Mouse (Mus musculus): ENCODE measurements around the gene Ccdc86.

Gene Ccdc86

DNA sequence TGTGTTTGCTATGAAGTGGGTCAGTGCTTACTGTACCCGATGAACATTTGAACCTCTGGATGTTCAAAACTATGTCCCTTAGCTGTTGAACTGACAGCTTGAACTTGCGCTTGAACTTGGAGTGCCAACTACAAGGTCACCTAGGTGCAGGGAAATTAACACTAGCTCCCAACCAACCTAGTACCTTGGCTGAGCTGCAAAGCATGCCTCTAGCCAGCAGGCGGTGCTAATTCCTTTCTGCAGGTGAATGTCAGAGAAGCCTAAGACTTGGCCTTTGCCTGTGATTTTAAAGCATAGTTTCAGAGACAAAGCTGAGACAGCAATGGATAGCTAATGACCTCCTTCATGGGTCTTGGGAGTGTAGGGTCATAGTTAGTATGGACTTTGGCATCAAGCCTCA is 41.2 kb downstream of the Ccdc86 start:
- DNase-seq (ENCODE audit: low read depth), result peak; percentile 55

DNA sequence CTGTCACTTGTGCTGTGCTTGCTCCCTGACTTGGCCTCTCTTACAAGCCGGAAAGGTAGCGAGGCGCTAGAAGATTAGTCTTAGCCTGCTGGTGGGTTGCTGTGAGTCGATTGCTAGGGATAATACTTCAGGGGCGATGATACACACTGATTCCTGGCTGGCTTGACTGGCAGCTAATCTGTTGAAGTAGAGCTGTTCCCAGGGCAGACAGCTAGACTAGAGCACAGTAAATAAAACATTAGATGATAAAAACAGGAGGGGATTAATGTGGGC is 43.4 kb downstream of the Ccdc86 start:
- DNase-seq (ENCODE audit: low read depth), result no peak

DNA sequence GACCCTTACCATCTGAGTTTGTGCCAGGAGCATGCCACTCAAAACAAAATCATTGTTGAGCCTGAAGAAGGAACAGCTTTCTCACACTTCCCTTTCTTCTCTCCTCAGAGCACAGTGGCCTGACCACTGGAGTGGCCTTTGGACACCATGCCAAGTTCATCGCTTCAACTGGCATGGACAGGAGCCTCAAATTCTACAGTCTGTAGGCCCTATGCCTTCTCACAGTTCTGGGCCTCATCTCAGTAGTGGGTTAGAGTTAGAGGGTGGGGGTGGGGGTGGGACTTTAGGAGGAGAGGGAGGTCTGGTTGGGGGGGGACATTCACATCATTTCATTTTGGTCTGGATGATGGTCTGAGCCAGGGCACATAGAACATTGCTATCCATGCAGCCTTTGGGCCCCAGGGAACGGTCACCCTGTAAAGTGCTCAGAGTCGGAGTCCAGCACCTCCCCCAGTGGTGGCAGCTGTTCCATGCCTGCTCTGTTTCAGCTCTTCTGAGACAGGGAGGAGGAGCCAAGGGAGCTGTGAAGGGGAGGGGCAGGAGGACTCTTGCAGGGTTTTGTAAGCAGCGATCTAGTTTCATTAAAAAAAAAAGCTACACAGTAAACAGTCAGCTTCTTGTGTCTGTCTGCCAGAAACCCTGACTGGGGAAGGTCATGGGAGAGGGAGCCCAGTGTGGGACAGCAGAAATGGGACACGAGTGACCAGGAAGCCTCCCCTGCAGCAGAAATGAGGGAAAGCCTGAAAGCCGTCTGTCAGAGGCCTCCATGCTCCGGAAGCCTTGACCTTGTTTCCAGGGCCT is 43.9 kb downstream of the Ccdc86 start:
- DNase-seq (ENCODE audit: low read depth), result peak; percentile 26

DNA sequence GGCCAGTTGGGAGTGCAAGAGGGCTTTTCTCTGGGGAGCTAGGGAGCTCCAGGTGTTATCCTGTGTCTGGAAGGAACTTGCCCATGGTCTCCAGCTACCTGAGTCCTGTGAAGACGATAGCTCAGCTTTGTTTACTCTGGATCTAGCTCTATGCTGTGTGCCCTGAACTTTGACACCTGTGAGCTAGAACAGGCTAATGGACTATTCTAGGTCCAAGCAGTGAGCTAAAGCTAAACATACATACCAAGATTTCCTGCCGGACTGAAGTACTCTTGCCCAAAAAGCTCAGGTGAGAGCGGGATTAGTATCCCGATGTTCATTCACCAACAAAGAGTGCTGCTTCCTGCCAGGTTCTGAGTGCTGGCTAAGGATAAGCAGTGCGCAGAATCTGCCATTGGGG is 44.6 kb downstream of the Ccdc86 start:
- DNase-seq (ENCODE audit: low read depth), result no peak

DNA sequence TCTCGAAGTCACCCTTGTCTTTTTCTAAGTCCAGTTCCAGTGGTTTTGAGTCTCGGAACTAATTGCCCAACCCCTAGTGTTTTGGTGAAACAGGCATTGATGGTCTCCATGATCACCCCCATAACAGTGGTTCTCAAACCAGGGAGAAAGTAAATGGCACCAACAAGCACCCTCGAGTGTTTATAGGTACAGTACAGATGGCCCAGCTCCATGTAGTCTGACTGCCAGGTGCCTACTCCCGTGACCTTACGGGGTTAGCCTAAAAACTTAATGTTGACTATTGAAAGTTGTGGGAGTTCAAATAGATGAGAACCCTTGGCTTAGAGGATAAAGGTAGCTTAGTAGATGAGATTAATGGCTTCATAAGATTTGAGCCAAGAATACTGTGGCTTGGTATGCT is 48.0 kb downstream of the Ccdc86 start:
- no peak for DNase-seq (ENCODE audit: low read depth)

DNA sequence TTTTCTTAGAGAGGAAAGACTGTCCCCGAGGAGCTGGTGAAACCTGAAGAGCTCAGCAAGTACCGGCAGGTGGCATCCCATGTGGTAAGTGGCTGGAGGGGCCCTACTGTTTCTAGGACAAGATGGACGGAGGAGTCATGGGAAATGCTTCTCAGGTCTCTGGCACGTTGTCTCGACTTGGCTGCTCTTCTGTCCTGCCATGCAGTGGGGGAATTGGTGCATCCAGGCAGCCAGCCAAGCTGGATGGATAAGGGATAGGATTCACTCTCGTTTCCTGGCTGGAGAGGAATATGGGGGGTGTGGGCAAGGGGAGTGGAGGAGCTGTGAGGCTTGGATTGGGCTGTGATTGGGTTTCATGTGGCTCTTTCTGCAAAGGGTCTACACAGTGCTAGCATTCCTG is 48.8 kb downstream of the Ccdc86 start:
- no peak for DNase-seq (ENCODE audit: low read depth)

DNA sequence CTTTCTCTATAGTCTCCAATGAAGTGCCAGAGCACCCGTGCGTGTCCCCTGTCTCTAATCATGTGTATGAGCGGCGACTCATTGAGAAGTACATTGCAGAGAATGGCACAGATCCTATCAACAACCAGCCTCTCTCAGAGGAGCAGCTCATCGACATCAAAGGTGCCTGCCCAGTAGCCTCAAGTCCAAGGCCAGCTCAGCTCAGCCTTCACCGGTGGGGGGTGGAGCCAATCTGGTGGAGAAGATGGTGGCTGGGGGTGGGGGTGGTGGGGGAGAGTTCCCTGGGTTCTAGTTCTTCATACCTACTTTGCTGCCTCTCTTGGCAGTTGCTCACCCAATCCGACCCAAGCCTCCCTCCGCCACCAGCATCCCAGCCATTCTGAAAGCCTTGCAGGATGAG is 51.6 kb downstream of the Ccdc86 start:
- DNase-seq (ENCODE audit: low read depth), result no peak

DNA sequence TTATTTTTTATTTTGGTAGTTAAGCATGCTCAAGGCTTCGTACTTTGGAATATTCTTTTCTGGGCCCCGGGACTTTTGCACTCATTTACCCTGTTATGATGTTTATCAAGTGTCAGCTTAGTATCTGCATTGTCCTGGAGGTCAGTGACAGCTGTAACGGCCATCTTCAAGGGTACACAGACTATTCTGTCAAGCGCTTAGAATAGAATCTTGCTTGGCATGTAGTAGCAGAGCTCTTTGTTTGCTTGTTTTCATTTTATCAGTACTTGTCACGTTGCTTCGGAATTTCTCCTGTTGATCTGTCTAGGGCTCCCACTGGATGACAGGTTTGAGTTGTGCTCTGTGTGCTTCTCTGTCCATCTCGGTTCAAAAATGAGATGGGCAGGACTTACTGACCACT is 52.2 kb downstream of the Ccdc86 start:
- DNase-seq (ENCODE audit: low read depth), result no peak

DNA sequence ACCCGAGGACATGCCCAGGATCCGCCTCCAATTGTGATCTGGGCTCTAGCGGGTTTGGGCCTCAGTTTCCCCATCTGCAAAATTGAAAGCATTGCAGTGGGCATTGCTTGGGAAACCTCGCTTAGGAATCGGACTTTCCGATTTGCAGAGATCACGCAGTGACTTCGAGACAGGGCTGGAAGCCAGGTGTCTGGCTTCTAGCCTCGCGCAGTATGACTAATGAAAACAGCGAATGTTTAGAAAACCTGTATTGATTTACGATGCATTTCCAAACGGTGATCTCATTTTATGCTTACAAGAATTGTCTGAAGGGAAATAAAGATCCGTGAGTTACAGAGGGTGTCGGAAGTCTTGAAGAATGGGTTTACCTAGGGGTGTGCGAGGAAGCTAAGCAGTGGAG is 53.4 kb downstream of the Ccdc86 start:
- DNase-seq (ENCODE audit: low read depth), result peak; percentile 40

DNA sequence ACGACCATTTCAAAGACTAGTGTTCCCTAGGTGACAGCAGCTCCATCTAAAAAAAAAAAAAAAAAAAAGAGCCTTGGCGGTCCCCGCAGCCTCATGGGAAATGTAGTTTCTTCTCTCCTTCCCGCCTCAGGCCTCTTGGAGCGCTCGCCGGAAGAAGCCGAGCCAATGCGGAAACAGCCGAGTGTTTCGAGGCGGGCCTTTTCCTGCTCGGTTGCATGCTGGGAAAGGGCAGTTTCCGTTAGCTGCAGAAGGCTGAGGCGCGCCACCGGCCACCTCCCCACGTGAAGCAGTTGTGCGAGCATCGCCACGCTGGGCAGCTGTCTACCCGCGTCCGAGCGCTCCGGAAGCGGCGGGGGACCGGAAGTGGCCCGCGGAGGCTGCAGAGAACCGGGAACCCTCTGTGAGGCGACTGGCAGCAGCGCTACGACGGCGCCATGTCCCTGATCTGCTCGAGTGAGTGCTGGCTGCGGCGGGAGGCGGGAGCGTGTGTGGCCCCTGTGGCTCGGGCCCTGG is 54.0 kb downstream of the Ccdc86 start, which contains the start of gene Prpf19:
Gene Prpf19, plus strand, starts transcription at position 216 of the 513 bp plus-strand sequence.
- peak; percentile 97 for DNase-seq (ENCODE audit: low read depth)

DNA sequence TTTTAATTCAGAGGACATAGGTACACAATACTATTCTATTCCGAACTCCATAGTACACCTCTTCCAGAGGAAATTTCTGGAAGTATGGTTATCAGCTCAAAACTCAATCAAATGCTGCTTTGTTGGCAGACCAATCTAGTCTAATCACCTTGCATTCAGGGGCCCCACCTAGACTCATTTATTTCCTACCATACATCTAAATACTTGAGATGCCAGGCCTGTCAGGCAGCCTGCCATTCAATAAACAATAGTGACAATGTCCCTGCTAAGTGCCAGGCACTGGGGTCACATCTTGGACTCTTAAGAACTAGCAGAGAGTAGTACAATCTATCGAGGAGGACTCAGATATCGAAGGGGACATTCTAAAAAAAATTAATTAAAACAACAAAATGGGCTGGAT is 56.9 kb downstream of the Ccdc86 start:
- no peak for DNase-seq (ENCODE audit: low read depth)

All from 416B (cell line).